Mouse (Mus musculus): ENCODE results near the gene Adamtsl4. TPM values are rescaled to one million over a fixed set of nuclear protein-coding genes. Genes with fewer than 3 reads are reported as not detected.

The Adamtsl4 gene
- 2.2 TPM for polyA plus RNA-seq (2014; fragmentation: Illumina TruSeq; extraction: RNeasy Lipid Tissue Mini Kit (QIAGEN cat#74804); ENCODE audit: low read depth, low replicate concordance)

DNA sequence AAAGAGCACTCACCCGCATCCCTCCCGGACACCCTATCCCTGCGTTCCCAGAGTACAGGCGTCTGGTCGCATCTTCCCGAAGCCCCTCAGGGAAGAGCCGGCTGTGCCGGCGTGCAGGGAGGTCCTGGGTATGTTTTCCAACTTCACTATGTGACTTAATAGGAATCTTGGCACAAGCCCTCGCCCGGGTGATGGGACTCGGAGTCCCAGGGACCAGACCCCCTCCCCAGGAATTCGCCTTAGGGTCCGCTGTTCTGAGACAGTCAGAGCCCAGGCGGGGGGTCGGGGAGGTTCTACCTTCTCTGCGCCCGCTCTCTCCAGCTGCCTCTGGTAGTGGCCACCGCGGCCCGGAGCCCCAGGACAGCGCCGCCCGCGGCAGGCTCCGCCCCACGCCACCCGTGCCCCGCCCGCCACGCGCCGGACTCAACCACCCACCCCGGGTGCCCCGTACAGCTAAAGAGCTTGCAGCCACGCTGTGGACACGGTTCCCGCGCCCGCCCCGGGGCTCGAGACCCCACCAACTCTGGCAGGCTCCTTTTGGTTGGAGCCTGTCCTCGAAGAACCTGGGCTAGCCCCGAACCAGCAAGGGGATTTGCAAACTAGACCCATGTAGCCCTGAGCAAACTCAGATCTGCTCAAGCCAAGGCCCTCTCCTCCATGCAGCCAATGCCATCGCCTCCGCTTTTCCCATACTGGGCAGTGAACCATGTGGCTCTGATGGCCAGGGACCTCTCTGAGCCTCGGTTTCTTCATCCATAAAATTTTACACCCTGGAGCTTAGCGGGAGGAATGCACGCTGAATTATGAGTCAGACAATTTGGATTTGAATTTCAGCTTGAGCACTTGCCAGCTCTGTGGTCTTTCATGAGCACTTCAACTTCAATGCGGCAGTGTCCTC is at the start of gene Adamtsl4:
Gene Adamtsl4 (minus strand): TSS at position 394 of the 898 bp plus-strand sequence.

DNA sequence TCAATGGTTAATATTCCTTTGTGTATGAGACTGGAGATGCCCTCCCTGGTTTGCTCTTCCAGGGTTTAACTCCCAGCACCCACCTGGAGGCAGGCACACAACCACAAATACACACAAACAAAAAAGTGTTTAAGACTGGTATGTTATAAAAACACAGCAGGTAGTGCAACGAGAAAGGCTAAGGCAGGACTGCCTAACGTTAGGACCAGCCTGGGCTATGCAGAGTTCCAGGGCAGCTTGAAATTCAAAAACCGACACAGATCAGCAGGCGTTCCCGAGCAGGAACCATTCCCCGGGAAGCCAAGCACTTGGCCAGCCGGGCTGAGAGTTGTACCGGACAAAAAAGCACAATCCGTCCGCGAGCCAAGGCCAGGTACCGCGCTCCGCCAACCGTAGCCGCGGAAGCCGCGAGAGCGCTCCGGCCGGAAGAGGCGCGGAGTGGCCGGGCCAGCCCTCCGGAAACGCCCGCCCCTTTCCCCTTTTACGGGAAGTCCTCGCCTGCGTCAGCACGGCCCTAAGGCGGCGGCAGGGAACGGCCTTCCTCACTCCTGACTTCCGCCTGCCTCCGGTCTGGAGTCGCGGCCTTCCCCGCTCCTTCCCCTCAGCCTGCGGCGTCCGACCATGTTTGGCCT is 29.4 kb downstream of the Adamtsl4 start, which contains the start of gene Mcl1:
Gene Mcl1 (plus strand): TSS at position 553 of the 632 bp plus-strand sequence.

Other genes with a start within 250 kb of the Adamtsl4 start
- gene Ctsk, start 188.7 kb downstream of the Adamtsl4 start, polyA plus RNA-seq (2014; fragmentation: Illumina TruSeq; extraction: RNeasy Lipid Tissue Mini Kit (QIAGEN cat#74804); ENCODE audit: low read depth, low replicate concordance), result 4.4 TPM
- gene Ctss, start 161.1 kb downstream of the Adamtsl4 start, polyA plus RNA-seq (2014; fragmentation: Illumina TruSeq; extraction: RNeasy Lipid Tissue Mini Kit (QIAGEN cat#74804); ENCODE audit: low read depth, low replicate concordance), result 858 TPM
- gene Hormad1, start 128.2 kb downstream of the Adamtsl4 start, polyA plus RNA-seq (2014; fragmentation: Illumina TruSeq; extraction: RNeasy Lipid Tissue Mini Kit (QIAGEN cat#74804); ENCODE audit: low read depth, low replicate concordance), result not detected
- gene Golph3l, start 99.0 kb downstream of the Adamtsl4 start, polyA plus RNA-seq (2014; fragmentation: Illumina TruSeq; extraction: RNeasy Lipid Tissue Mini Kit (QIAGEN cat#74804); ENCODE audit: low read depth, low replicate concordance), result 912 TPM
- gene Ensa, start 62.9 kb downstream of the Adamtsl4 start, polyA plus RNA-seq (2014; fragmentation: Illumina TruSeq; extraction: RNeasy Lipid Tissue Mini Kit (QIAGEN cat#74804); ENCODE audit: low read depth, low replicate concordance), result 68.6 TPM
- 818 TPM for gene Mcl1, start 29.1 kb downstream of the Adamtsl4 start, polyA plus RNA-seq (2014; fragmentation: Illumina TruSeq; extraction: RNeasy Lipid Tissue Mini Kit (QIAGEN cat#74804); ENCODE audit: low read depth, low replicate concordance)
- gene Ecm1, start 51.7 kb upstream of the Adamtsl4 start, polyA plus RNA-seq (2014; fragmentation: Illumina TruSeq; extraction: RNeasy Lipid Tissue Mini Kit (QIAGEN cat#74804); ENCODE audit: low read depth, low replicate concordance), result 3.3 TPM
- 7.1 TPM for gene Tars2, start 72.3 kb upstream of the Adamtsl4 start, polyA plus RNA-seq (2014; fragmentation: Illumina TruSeq; extraction: RNeasy Lipid Tissue Mini Kit (QIAGEN cat#74804); ENCODE audit: low read depth, low replicate concordance)
- gene Rprd2, start 130.9 kb upstream of the Adamtsl4 start, polyA plus RNA-seq (2014; fragmentation: Illumina TruSeq; extraction: RNeasy Lipid Tissue Mini Kit (QIAGEN cat#74804); ENCODE audit: low read depth, low replicate concordance), result 63.9 TPM
- gene Prpf3, start 168.0 kb upstream of the Adamtsl4 start, polyA plus RNA-seq (2014; fragmentation: Illumina TruSeq; extraction: RNeasy Lipid Tissue Mini Kit (QIAGEN cat#74804); ENCODE audit: low read depth, low replicate concordance), result 38.7 TPM
- 20.0 TPM for gene Mrps21, start 183.6 kb upstream of the Adamtsl4 start, polyA plus RNA-seq (2014; fragmentation: Illumina TruSeq; extraction: RNeasy Lipid Tissue Mini Kit (QIAGEN cat#74804); ENCODE audit: low read depth, low replicate concordance)
- not detected for gene Ciart, start 194.3 kb upstream of the Adamtsl4 start, polyA plus RNA-seq (2014; fragmentation: Illumina TruSeq; extraction: RNeasy Lipid Tissue Mini Kit (QIAGEN cat#74804); ENCODE audit: low read depth, low replicate concordance)
- 23.7 TPM for gene BC028528, start 204.1 kb upstream of the Adamtsl4 start, polyA plus RNA-seq (2014; fragmentation: Illumina TruSeq; extraction: RNeasy Lipid Tissue Mini Kit (QIAGEN cat#74804); ENCODE audit: low read depth, low replicate concordance)
- gene Aph1a, start 206.1 kb upstream of the Adamtsl4 start, polyA plus RNA-seq (2014; fragmentation: Illumina TruSeq; extraction: RNeasy Lipid Tissue Mini Kit (QIAGEN cat#74804); ENCODE audit: low read depth, low replicate concordance), result 50.7 TPM
- gene Car14, start 216.8 kb upstream of the Adamtsl4 start, polyA plus RNA-seq (2014; fragmentation: Illumina TruSeq; extraction: RNeasy Lipid Tissue Mini Kit (QIAGEN cat#74804); ENCODE audit: low read depth, low replicate concordance), result 1.8 TPM
- 138 TPM for gene Anp32e, start 241.3 kb upstream of the Adamtsl4 start, polyA plus RNA-seq (2014; fragmentation: Illumina TruSeq; extraction: RNeasy Lipid Tissue Mini Kit (QIAGEN cat#74804); ENCODE audit: low read depth, low replicate concordance)

Data from sigmoid colon, adult 10 weeks (tissue).